Mouse (Mus musculus): ENCODE data around the gene Chaf1a. TPM values are rescaled to one million over a fixed set of nuclear protein-coding genes. Genes with fewer than 3 reads are reported as not detected.

Gene Chaf1a
- total and polyA plus RNA-seq, 3 experiments, result 49.5 to 116 TPM; not detected in 1

DNA sequence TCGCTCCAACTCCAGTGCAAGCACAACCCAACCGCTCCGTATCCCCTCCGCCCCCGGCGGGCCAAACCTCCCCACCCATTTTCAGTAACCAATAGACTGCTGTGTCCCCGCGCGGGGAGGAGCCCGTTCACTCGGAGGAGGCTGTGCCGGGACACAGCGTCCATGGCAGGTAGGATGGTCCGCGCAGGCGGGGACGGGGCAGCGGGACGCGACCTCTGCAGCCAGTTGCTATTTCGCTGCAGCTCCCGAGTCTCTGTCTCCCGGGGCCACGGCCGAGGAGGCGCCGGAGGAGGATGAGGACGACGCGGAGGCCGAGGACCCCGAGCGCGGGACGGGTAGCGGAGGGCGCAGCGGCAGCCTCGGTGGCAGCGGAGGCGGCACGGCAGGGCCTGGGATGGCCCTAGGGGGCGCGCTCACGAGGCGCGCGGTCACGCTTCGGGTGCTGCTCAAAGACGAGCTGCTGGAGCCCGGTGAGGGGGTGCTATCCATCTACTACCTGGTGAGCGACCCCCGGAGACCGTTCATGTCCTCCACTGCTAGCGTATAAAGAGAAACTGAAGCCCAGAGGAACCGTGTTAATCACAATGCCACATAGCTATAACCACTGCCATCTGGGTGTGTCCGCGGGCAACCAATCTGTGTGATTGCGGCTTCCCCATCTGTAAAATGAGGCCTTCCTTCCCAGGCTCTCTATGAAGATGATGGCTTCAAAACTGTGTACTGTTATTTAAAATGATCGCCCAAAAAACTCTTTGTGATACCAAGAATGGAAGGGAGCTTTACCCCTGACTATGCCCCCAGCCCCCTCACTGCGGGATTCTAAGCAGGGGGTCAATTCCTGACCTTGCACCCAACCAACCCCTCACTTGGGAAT is 30.9 kb upstream of the Chaf1a start:
- TF ChIP-seq MAFK (IDR thresholded peaks at IDR 0.05; ENCODE audit: borderline replicate concordance, low read depth, low read length) (no peak), ELF1 (IDR thresholded peaks at IDR 0.05; ENCODE audit: low read depth, low read length) (0 out of 2 replicates have a peak, but pooled peaks have one; percentile 4), EP300 (IDR thresholded peaks at IDR 0.05; ENCODE audit: low read depth in 1 of 2, low read length in 2 of 2) (no peak; a peak in 1 of 4 replicates), TAL1 (IDR thresholded peaks at IDR 0.05; ENCODE audit: low read length) (no peak), NRF1 (IDR thresholded peaks at IDR 0.05; ENCODE audit: insufficient read depth, low read depth, low read length, poor library complexity, severe bottlenecking) (peak; percentile 39; the same call in 1 of the 2 replicates), MYB (IDR thresholded peaks at IDR 0.05; ENCODE audit: low read depth, low read length) (no peak), MAZ (IDR thresholded peaks at IDR 0.05; ENCODE audit: low read depth, low read length) (peak; percentile 80; the same call in 1 of the 2 replicates), HCFC1 (IDR thresholded peaks at IDR 0.05; ENCODE audit: low read depth, low read length) (peak; percentile 57; the same call in 1 of the 2 replicates), NELFE (IDR thresholded peaks at IDR 0.05; ENCODE audit: low read depth, low read length) (peak; percentile 56; the same call in 1 of the 2 replicates), GABPA (IDR thresholded peaks at IDR 0.05; ENCODE audit: low read depth, low read length) (no peak), POLR2A (IDR thresholded peaks at IDR 0.05; ENCODE audit: control insufficient read depth in 1 of 2, insufficient read depth in 1 of 2, low read depth in 1 of 2, low read length in 2 of 2, poor library complexity in 1 of 2) (peak; percentile 57 to 88; a peak in 3 of 4 replicates), POLR2AphosphoS2 (IDR thresholded peaks at IDR 0.05; ENCODE audit: low read length) (peak; percentile 32; the same call in 1 of the 2 replicates), BHLHE40 (IDR thresholded peaks at IDR 0.05; ENCODE audit: borderline replicate concordance, low read depth, low read length) (no peak), MYC (IDR thresholded peaks at IDR 0.05; ENCODE audit: low read depth, low read length) (no peak), ZMIZ1 (IDR thresholded peaks at IDR 0.05; ENCODE audit: low read depth, low read length) (no peak; the same call in none of the 2 replicates), ZNF384 (IDR thresholded peaks at IDR 0.05; ENCODE audit: low read depth, low read length) (no peak), MAX (IDR thresholded peaks at IDR 0.05; ENCODE audit: low read length) (peak; percentile 48), RAD21 (IDR thresholded peaks at IDR 0.05; ENCODE audit: low read depth, low read length) (no peak), JUND (IDR thresholded peaks at IDR 0.05; ENCODE audit: low read depth, low read length) (no peak), MXI1 (IDR thresholded peaks at IDR 0.05; ENCODE audit: low read depth, low read length) (0 out of 2 replicates have a peak, but pooled peaks have one; percentile 52), ZC3H11A (IDR thresholded peaks at IDR 0.05; ENCODE audit: low read depth, low read length) (no peak), SIN3A (IDR thresholded peaks at IDR 0.05; ENCODE audit: low read length) (peak; percentile 62), TCF12 (IDR thresholded peaks at IDR 0.05; ENCODE audit: low read depth, low read length) (peak; percentile 34), KAT2A (conservative IDR thresholded peaks at IDR 0.05; ENCODE audit: low read depth, low read length) (no peak), UBTF (IDR thresholded peaks at IDR 0.05; ENCODE audit: borderline replicate concordance, insufficient read depth, low read depth, low read length) (no peak), RCOR1 (IDR thresholded peaks at IDR 0.05; ENCODE audit: low read depth, low read length) (peak; percentile 84), E2F4 (IDR thresholded peaks at IDR 0.05; ENCODE audit: borderline replicate concordance, low read depth, low read length) (no peak), CTCF (IDR thresholded peaks at IDR 0.05 in 2 of 3, conservative IDR thresholded peaks at IDR 0.05 in 1 of 3; ENCODE audit: control insufficient read depth in 1 of 3, insufficient read depth in 1 of 3, low read depth in 2 of 3, low read length in 3 of 3, poor library complexity in 1 of 3, severe bottlenecking in 1 of 3) (peak in 2 of 3 experiments; percentile 38 to 53; a peak in 4 of 6 replicates), MEF2A (IDR thresholded peaks at IDR 0.05; ENCODE audit: extremely low read depth, insufficient replicate concordance, low read depth, low read length, poor library complexity, severe bottlenecking) (0 out of 2 replicates have a peak, but pooled peaks have one; percentile 27), USF1 (IDR thresholded peaks at IDR 0.05; ENCODE audit: low read depth, low read length) (peak; percentile 3; the same call in 1 of the 2 replicates)
- Histone ChIP-seq H3K36me3 (ENCODE audit: control insufficient read depth in 1 of 2, insufficient read depth in 2 of 2, low read length in 2 of 2) (peaks cover 0 to 8% of the 10 kb centered on the region in 2 experiments; a peak in 2 of 4 replicates), H3K9ac (ENCODE audit: control insufficient read depth, low read depth, low read length, poor library complexity, severe bottlenecking) (peak overlapping the region; percentile 64), H3K79me2 (ENCODE audit: control insufficient read depth, insufficient read depth, low read length, poor library complexity) (no peaks in the 10 kb centered on the region), H3K9me3 (replicated peaks; ENCODE audit: insufficient read depth, low read length) (no peaks in the 10 kb centered on the region), H3K27me3 (ENCODE audit: control insufficient read depth in 1 of 2, insufficient read depth in 2 of 2, low read length in 2 of 2) (no peaks in the 10 kb centered on the region), H3K4me3 (ENCODE audit: control insufficient read depth in 1 of 2, insufficient read depth in 1 of 2, low read depth in 2 of 2, low read length in 2 of 2) (peak overlapping the region; percentile 64 to 90), H3K4me1 (ENCODE audit: control insufficient read depth in 1 of 2, insufficient read depth in 2 of 2, low read length in 2 of 2) (peaks cover 0 to 17% of the 10 kb centered on the region in 2 experiments; a peak in 2 of 4 replicates), H3K27ac (ENCODE audit: control insufficient read depth, low read depth, low read length) (peak overlapping the region; percentile 53; the same call in 1 of the 2 replicates)
- DNase-seq (ENCODE audit: low read depth, low spot score), result peak; percentile 95

Data from MEL (cell line).